Mouse (Mus musculus): ENCODE measurements at regions not wholly inside any gene's neighbourhood (a gene's known extent, or its start where the extent isn't known, plus 50 kb on each side); places are given as distances from the start of the nearest gene placed in this dataset.

GRCm38 (mm10) chr13:112067066-112067847 is 221.0 kb upstream of the Ankrd55 start:
- TF ChIP-seq CTCF (IDR thresholded peaks at IDR 0.05; ENCODE audit: control insufficient read depth, insufficient read depth, low read length) (no peak), POLR2A (IDR thresholded peaks at IDR 0.05; ENCODE audit: borderline replicate concordance, control insufficient read depth, low read depth, low read length) (no peak)
